Mouse (Mus musculus) large intestine, adult 2 months (tissue): Measurements from ENCODE around the gene Elmsan1. TPM values are rescaled to one million over a fixed set of nuclear protein-coding genes. Genes with fewer than 3 reads are reported as not detected.

Experiments used
- DNase-seq: peaks from one replicate; pipeline ENCODE4 v3.0.0-alpha.2; 2012; ENCODE audit warnings: low read depth, low spot score
- WGBS: fragments of 180-500 bp; shearing (Covaris S2); methylation state at CpG from one replicate; pipeline ENCODE4 v1.1.7; 2018; 5-methylcytosine and 5-hydroxymethylcytosine counted together
- polyA plus RNA-seq: library from polyadenylated mRNA; depleted of rRNA; stranded (reverse); fragments of >200 nt; gene quantifications from 2 replicates; pipeline ENCODE4 v1.2.3, GENCODE M21; 2012

Gene Elmsan1
- polyA plus RNA-seq, 1 experiment, result 9.1 TPM

- WGBS, result 1% methylated on average over 21 of the region's 21 CpGs
- no peak for DNase-seq
These were observed 1.1 kb downstream of the Elmsan1 start for GRCm38 (mm10) chr12:84217508-84218131.

DNA sequence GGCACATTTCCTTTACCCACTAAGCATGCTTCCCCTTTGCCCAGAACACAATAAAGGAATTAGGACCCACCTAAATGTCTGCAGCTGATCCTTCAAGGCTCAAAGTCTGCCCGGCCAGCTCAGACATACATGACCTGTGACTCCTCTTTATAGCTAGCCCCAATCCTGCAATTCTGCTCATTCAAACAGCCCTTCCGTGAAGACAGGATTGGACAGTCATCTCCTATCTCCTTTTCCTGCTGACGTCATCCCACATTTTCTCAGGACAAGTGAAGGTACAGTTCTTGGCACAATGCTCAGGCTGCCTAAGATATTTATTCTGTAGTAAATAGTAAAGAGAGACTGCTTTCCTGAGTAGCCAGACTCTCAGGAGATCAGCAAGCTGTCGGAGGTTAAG lies 1.6 kb downstream of the Elmsan1 start:
- DNase-seq, result peak; percentile 87
- WGBS, result 9% methylated on average over 4 of the region's 4 CpGs

DNA sequence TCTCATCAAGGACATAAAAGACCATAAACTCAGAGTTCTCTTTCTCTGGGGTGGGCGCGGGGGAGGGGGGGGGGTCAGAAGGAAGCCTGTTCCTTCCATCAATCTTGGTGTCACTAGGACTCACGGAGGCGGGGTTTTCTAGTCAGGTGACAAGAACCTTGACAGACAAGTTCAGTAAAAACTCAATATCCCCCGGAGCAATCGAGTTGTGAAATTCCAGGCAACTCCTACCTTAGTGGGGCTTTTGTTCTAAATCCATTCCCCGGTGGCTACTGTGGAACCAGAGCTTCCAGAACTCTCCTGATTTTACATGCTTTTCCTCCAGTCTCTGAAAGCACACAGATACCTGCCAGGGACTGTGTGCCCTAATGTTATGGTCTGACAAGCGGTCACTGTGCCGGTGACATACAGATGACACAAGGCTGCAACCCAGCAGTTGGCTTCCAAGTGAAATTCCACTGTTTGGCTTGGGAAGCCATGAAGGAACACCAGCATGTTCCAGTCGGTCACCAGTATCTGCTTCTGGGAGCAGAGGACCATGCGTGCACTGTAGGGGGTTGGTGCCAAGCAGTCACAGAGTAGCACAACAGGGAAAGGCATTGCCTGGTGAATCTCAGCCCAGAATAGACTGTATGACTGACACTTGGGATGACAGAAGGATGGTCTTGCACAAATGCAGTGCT lies 2.8 kb downstream of the Elmsan1 start:
- DNase-seq, result no peak
- 53% methylated on average over 11 of the region's 11 CpGs for WGBS

- 67% methylated on average over 14 of the region's 14 CpGs for WGBS
- no peak for DNase-seq
These were observed 4.0 kb downstream of the Elmsan1 start for GRCm38 (mm10) chr12:84214495-84215175.

DNA sequence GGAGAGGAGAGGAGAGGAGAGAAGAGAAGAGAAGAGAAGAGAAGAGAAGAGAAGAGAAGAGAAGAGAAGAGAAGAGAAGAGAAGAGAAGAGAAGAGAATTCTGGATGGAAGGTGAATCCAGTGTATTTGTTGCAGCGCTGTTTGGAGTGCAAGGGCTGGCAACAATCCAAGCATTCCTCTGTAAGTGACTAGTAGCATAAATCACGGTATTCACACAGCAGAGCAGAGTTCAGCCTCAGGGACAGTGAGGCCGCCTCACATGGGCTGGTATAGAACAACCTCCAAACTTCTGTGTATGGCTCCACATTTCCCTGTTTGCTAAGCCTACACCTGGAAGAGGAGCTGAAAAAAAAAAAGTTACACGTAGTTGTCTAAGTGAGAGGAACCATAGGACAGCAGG lies 6.4 kb downstream of the Elmsan1 start:
- WGBS, result 18% methylated on average over 4 of the region's 4 CpGs
- no peak for DNase-seq

- 85% methylated on average over 9 of the region's 9 CpGs for WGBS
- DNase-seq, result no peak
These were observed 7.6 kb downstream of the Elmsan1 start for GRCm38 (mm10) chr12:84211021-84211538.

GRCm38 (mm10) chr12:84210288-84210687 lies 8.4 kb downstream of the Elmsan1 start:
- DNase-seq, result no peak
- 79% methylated on average over 11 of the region's 11 CpGs for WGBS

DNA sequence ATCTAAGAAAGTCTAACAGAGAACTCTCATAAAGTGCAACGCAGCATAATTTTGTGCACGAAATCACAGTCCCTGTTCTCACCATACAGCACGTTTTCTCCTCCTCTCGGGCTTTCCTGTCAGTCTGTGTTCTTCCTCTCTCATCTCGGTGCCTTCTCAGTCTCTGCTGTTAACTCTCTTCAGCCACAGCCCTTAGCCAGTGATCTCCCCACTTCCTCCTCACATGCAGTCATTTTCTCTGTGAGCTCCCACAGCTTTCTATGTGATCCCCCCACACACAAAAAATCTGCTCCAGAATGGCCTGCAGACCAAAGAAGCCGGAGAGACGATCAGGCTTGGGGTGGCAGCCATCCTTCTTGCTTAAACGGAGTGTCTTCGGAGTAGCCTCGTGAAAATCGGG lies 9.6 kb downstream of the Elmsan1 start:
- WGBS, result 88% methylated on average over 11 of the region's 11 CpGs

GRCm38 (mm10) chr12:84207209-84207817 lies 11.4 kb downstream of the Elmsan1 start:
- WGBS, result 75% methylated on average over 18 of the region's 18 CpGs
- no peak for DNase-seq

More for the DNA sequence above, 9.6 kb downstream of the Elmsan1 start:
- no peak for DNase-seq

GRCm38 (mm10) chr12:84206525-84206924 lies 12.2 kb downstream of the Elmsan1 start:
- DNase-seq, result no peak
- 22% methylated on average over 7 of the region's 7 CpGs for WGBS

DNA sequence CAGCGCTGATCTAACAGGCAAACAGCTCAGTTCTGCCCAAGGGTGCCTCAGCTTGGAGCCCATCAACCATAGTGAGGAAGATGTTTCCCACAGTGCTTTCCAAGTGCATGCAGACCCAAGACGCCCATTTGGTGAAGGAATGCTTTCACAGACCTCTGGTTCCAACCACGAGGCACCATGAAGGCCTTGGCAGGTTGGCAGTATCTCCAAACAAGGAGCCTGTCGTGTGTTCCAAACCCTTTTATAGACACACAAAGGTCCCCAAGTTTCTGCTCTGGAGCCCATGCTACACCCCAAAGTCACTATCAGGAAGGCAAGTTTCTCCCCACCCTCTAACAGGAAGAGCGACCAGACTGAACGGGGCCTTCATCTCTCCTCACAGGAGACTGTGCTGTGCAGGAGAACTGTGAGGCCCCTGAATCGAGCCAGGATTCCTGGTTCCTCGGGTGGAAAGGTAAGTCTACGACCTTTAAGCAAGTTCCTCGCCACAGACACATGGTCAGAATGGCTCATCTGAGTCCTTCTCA lies 13.0 kb downstream of the Elmsan1 start:
- 76% methylated on average over 10 of the region's 10 CpGs for WGBS

DNA sequence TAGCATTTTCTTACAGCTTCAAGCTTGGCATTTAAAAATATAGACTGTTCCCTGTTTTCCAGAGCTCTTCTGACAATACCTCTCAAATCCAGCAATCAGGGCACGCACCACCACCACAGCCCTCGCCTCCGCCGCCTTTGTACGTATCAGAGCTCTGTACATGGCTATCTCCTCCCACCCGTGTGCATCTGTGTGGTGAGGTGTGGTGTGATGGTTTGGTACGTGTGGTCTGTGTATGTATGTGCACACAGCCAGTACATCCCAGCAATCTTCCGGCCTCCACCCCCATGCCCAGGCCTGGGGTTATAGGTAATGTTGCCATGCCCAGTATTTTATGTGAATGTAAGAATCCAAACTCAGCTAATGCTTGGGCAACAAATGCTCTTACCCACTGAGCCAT lies 14.0 kb downstream of the Elmsan1 start:
- DNase-seq, result no peak
- WGBS, result 94% methylated on average over 8 of the region's 8 CpGs

More for the DNA sequence above, 13.0 kb downstream of the Elmsan1 start:
- no peak for DNase-seq

DNA sequence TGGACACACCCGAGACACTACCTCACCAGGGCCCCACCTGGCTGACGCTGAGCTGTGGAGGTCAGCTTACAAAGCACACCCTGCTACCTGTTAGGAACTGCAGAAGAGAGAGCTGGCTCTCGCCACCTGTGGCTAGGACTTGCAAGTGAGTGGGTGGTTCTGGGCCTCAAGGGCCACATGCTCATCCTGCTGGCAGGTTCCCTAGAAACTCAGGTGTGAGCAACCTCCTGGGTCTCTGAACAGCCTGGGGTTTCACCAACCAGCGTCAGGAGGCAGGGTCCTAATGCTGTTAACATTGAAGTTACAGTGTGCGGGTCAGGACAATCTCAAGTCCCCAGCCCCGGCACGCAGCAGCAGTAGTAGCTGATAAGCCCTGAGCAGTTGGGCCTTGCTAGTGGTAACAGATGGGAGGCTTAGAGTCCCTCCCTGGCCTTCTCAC lies 14.9 kb downstream of the Elmsan1 start:
- no peak for DNase-seq
- 46% methylated on average over 7 of the region's 7 CpGs for WGBS

- DNase-seq, result no peak
- 51% methylated on average over 7 of the region's 7 CpGs for WGBS
These were observed 15.4 kb downstream of the Elmsan1 start for GRCm38 (mm10) chr12:84203170-84203777.

DNA sequence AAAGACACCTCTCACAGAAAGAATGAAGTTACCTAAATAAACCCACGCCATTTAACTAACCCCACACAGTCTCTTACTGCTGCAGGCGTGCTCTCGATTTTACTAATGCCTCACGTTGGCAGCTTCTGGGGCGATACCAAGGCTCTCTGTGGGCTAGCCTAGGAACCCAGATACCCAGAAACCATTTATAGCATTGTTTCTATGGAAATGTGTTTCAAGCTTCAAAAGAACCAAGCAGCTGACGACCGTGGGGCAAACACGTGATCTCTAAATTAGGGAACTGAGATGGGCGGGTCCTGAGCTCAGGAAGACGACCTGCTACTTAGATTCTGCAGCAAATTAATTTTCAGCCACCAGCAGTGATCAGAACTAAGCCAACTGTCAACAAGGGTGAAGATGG lies 16.1 kb downstream of the Elmsan1 start:
- no peak for DNase-seq
- 68% methylated on average over 10 of the region's 10 CpGs for WGBS

GRCm38 (mm10) chr12:84201686-84202484 lies 16.8 kb downstream of the Elmsan1 start:
- 70% methylated on average over 18 of the region's 18 CpGs for WGBS
- DNase-seq, result no peak

- DNase-seq, result no peak
- WGBS, result 28% methylated on average over 4 of the region's 4 CpGs
These were observed 17.5 kb downstream of the Elmsan1 start for GRCm38 (mm10) chr12:84201222-84201621.

DNA sequence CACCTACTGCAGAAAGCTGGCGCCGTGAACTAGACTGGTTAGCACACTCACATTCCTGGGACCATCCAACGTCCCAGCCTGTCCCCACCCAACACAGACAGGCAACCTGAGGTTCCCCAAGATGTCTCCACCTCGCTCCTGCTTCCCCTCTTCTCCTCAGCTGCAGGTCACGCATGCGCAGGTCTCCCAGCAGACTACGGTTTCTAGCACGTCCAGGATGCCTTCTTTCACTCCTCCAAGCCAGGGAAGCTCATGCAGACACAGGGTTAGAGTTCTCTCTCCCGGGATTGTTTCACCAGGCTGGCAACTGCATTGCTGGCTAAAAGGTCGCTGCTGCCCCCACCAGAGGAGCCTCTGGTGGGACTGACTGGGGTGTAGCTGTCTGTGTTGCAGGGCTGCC lies 19.8 kb downstream of the Elmsan1 start:
- 87% methylated on average over 10 of the region's 10 CpGs for WGBS
- no peak for DNase-seq
